Mouse (Mus musculus) liver, embryonic 12.5 days (tissue): ENCODE measurements around the gene F12. TPM values are rescaled to one million over a fixed set of nuclear protein-coding genes. Genes with fewer than 3 reads are reported as not detected.

Source experiments
- ATAC-seq: fragments of 200-750 bp; cut with Nextera tagmentation; 2 replicates; pipeline ENCODE4 v1.8.0; 2017; ENCODE audit warnings: moderate number of reproducible peaks, mild to moderate bottlenecking, moderate library complexity
- H3K27ac ChIP-seq: fragments of 300-500 bp; sonication (generic); 2 replicates; pipeline ENCODE4 v1.5.1; 2016; ENCODE audit warnings: mild to moderate bottlenecking
- H3K27me3 ChIP-seq: fragments of 300-500 bp; sonication (generic); replicated peaks from 2 replicates; pipeline ENCODE4 v1.6.1; 2016; ENCODE audit warnings: mild to moderate bottlenecking, moderate library complexity
- H3K36me3 ChIP-seq: fragments of 300-500 bp; sonication (generic); 2 replicates; pipeline ENCODE4 v1.6.1; 2016; ENCODE audit warnings: mild to moderate bottlenecking, moderate library complexity
- H3K4me1 ChIP-seq: fragments of 300-500 bp; sonication (generic); 2 replicates; pipeline ENCODE4 v1.6.1; 2016
- H3K4me2 ChIP-seq: fragments of 300-500 bp; sonication (generic); 2 replicates; pipeline ENCODE4 v1.6.1; 2016; ENCODE audit warnings: mild to moderate bottlenecking, moderate library complexity
- H3K4me3 ChIP-seq: fragments of 300-500 bp; sonication (generic); 2 replicates; pipeline ENCODE4 v1.5.1; 2016; ENCODE audit warnings: mild to moderate bottlenecking, moderate library complexity
- H3K9ac ChIP-seq: fragments of 300-500 bp; sonication (generic); 2 replicates; pipeline ENCODE4 v1.6.1; 2016; ENCODE audit warnings: mild to moderate bottlenecking, moderate library complexity
- H3K9me3 ChIP-seq: fragments of 300-500 bp; sonication (generic); replicated peaks from 2 replicates; pipeline ENCODE4 v1.6.1; 2016; ENCODE audit warnings: mild to moderate bottlenecking, moderate library complexity
- WGBS: fragments of 180-500 bp; shearing (Covaris S2); methylation state at CpG from one replicate; pipeline ENCODE4 v1.1.7; 2016; ENCODE audit not compliant: insufficient replicate concordance; 5-methylcytosine and 5-hydroxymethylcytosine counted together
- polyA plus RNA-seq: library from polyadenylated mRNA; unstranded; fragments of >200 nt; fragmentation: Nextera tagmentation; extraction: Ambion mirVana; gene quantifications from 2 replicates; pipeline ENCODE4 v1.2.1, GENCODE M21; 2016

The F12 gene
- polyA plus RNA-seq, 1 experiment from 2014 or later = 57.0 TPM

DNA sequence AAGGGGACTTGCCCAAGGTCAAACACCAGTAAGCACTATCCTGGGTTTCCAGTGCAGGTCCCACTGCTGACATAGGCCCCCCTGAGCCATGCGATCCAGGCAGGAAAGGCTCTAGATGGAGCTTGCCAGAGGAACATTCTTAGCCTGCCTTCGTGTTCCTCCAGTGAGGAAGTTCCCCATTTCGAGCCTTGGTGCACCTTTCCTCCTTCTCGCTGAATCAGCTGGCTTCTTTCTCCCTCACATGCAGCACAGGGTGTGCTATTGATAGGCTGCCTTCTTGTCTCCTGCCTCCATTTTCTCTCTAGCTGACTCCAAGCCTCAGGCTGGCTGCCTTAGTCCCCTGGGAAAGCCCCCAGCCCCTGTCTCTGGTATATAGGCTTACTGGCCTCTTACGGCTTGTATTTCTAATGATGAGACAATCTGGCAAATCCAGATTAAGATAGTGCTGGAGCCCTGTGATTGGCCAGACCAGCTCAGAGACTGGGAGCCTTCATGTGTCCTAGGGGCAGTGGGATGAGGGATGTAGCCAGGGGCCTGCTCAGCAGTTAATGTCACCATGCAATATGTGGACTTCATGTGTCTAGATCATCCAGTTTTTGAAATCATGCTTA is 39.3 kb upstream of the F12 start:
- Histone ChIP-seq H3K9ac (no peak overlapping the region), H3K9me3 (no peaks in the 10 kb centered on the region), H3K27me3 (peaks cover 89% of the 10 kb centered on the region), H3K4me3 (no peak overlapping the region), H3K27ac (no peak overlapping the region), H3K36me3 (peaks cover 17% of the 10 kb centered on the region; the same call in 1 of the 2 replicates), H3K4me1 (peaks cover 18% of the 10 kb centered on the region), H3K4me2 (no peak overlapping the region)
- ATAC-seq = no peak
- 34% methylated on average over 5 of the region's 5 CpGs for WGBS

DNA sequence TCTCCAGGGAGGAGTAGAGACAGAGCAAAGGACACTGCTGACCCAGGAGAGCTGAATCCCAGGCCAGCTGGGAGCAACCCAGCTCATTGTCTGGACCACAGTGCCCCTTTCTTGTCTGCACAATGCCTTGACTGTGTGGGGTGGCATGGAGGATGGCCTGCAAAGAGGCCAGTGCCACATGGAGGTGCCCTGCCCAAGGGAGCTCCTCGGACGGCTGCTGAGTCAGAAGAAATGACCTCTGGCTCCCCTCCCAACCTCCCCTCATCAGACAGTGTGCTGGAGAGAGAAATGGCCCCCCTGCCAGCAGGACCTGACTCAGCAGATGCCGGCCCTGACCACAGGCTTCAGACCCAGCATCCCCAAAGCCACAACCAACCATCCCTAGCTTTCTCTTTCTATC is 38.6 kb upstream of the F12 start:
- Histone ChIP-seq H3K9ac (no peak overlapping the region), H3K9me3 (no peaks in the 10 kb centered on the region), H3K4me1 (peaks cover 17% of the 10 kb centered on the region), H3K27ac (no peak overlapping the region), H3K4me2 (no peak overlapping the region), H3K36me3 (peaks cover 24% of the 10 kb centered on the region), H3K27me3 (peaks cover 82% of the 10 kb centered on the region), H3K4me3 (no peak overlapping the region)
- no peak for ATAC-seq
- 24% methylated on average over 3 of the region's 3 CpGs for WGBS

DNA sequence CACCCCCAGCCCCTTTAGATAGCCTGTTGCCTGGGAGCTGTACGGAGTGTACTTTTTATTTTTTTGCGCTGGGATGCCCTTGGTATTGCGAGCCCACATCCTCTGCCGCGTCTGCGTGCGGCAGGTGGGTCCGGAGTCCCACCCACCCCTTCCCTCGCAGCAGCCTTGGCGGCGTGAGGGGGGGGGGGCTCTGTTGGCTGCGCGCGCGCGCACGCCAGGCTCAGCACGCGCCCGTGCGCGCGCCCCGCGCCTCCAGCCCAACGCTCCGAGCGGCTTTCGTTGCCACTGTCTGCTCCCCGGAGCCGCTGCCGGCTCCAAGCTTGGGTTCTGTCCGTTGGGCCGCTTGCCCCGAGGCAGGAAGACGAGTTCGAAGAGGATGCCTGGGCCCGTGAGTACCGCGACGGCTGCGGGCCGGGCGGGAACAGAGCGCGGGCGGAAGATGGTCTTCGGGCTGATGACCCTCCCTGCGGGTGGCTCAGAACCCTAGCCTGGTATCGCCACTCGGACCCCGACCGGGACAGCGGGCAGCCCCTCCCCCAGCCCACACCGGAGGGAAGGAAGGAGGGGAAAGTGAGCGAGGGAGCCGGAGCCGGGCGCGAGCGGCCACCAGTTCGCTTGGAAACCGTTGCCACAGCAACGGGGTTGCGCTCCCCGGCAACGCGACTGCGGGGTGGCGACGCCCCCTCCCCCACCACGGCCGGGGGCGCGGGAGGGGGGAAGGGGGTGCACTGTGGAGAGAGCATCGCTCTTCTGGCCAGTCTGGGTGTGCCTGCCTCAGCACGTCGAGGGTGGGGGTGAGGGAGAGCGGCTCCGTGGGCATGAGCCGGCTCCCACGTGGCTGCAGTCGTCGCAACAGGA is 37.7 kb upstream of the F12 start, which contains the start of gene Prr7:
TSS of gene Prr7 (plus strand) at position 241 of the 858 bp plus-strand sequence.
- ATAC-seq = peak; percentile 27; the same call in 1 of the 2 replicates
- Histone ChIP-seq H3K4me1 (peaks cover 17% of the 10 kb centered on the region), H3K4me2 (peak within 1 kb of the TSS; percentile 75), H3K9ac (peak within 1 kb of the TSS; percentile 42), H3K4me3 (peak within 1 kb of the TSS; percentile 53), H3K9me3 (no peaks in the 10 kb centered on the region), H3K36me3 (peaks cover 34% of the 10 kb centered on the region), H3K27me3 (peaks cover 72% of the 10 kb centered on the region), H3K27ac (no peak within 1 kb of the TSS)
- 2% methylated on average over 83 of the region's 84 CpGs for WGBS

DNA sequence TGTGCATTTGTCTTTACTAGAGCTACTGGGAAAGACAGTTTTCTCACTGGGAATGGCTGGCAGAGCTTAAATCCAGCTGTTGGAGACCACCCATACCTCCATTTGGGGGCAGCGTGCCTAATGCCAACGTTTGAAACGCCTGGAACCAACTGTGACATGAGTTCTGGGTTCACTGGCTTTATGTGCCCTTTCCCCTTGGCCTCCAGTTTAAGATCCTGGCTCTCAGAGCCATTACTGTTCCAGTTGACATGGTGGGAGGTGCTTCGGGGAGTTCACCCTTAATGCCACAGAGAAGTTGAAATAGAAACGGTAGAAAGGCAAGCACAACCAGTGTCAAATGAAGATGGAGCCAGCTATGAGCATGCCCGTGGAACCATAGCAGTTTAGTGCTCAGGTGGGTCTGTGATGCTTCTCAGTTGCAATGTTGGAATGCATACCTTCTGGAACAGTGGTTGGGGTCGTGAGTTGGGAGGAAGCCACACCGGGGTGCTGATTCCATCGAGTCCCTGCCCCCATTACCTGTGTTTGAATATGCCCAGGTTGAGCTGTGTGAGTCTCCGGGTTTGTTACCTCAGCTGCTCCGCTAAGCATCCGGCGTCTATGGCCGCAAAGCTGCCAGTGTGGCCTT is 36.9 kb upstream of the F12 start:
- peaks cover 65% of the 10 kb centered on the region for H3K27me3 ChIP-seq
- peaks cover 41% of the 10 kb centered on the region for H3K36me3 ChIP-seq
- H3K9ac ChIP-seq = 0 out of 2 replicates have a peak overlapping the region, but pooled peaks have one; percentile 42
- peak overlapping the region; percentile 75 for H3K4me2 ChIP-seq
- ATAC-seq = no peak
- H3K4me3 ChIP-seq = peak overlapping the region; percentile 53
- 17% methylated on average over 14 of the region's 14 CpGs for WGBS
- H3K4me1 ChIP-seq = peaks cover 17% of the 10 kb centered on the region
- H3K9me3 ChIP-seq = no peaks in the 10 kb centered on the region
- no peak overlapping the region for H3K27ac ChIP-seq

DNA sequence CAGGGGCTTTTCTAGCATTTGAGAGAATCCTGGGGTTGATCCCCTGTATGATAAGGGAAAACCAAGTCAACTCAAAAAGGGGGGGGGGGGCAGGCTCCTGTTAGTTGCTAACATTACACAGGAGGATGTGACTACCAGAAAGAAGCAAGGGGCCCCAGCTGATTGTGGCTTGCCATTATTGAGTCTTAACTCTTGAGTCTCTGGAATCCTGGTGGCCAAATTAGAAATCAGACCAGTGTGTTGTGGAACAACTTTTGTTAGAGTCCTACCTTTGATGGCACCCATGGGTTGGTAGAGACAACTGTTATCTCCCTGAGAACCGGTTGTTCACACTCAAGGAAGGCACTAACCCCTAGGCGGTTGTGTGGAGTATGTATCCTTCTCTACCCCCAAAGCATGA is 36.4 kb upstream of the F12 start:
- Histone ChIP-seq H3K36me3 (peaks cover 47% of the 10 kb centered on the region), H3K4me3 (no peak overlapping the region), H3K27me3 (peaks cover 60% of the 10 kb centered on the region), H3K27ac (no peak overlapping the region), H3K4me2 (0 out of 2 replicates have a peak overlapping the region, but pooled peaks have one; percentile 75), H3K4me1 (peaks cover 17% of the 10 kb centered on the region), H3K9me3 (no peaks in the 10 kb centered on the region), H3K9ac (no peak overlapping the region)
- WGBS = 40% methylated on average over 2 of the region's 2 CpGs
- ATAC-seq = no peak

DNA sequence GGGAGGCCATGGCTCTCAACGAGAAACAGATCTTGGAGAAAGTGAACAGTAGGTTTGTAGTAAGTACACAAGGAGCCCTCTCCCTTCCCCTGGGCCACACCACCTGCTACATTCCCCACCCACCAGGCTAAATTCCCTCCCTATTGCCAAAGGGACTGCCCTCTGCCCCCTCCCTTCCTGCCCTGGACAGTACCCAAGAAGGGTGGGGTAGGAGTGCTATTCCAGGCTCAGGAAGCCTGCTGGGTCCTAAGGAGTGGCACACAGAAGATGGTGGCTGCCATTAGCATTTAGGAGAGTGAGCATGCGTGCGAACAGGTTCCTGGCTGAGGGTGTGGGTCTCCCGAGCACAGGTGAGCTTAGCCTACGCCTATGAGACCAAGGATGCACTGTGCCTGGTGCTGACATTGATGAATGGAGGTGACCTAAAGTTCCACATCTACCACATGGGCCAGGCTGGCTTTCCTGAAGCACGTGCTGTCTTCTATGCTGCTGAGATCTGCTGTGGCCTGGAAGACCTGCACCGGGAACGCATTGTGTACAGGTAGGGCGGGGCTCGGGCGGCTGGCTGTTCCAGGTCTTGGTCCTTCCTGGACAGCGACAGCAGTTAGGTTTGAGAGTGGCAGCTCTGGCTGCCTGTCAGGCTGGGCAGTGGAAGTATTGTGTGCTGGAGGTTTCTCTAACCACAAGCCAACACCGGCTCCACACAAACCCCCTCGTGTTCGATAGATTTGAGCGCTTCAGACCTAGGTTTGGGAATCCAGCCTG is 25.4 kb upstream of the F12 start:
- 89% methylated on average over 16 of the region's 16 CpGs for WGBS
- no peak overlapping the region for H3K4me3 ChIP-seq
- peaks cover 32% of the 10 kb centered on the region for H3K4me1 ChIP-seq
- peaks cover 95% of the 10 kb centered on the region for H3K36me3 ChIP-seq
- no peak overlapping the region for H3K9ac ChIP-seq
- no peaks in the 10 kb centered on the region for H3K9me3 ChIP-seq
- no peaks in the 10 kb centered on the region for H3K27me3 ChIP-seq
- no peak overlapping the region for H3K27ac ChIP-seq
- ATAC-seq = no peak
- no peak overlapping the region for H3K4me2 ChIP-seq

DNA sequence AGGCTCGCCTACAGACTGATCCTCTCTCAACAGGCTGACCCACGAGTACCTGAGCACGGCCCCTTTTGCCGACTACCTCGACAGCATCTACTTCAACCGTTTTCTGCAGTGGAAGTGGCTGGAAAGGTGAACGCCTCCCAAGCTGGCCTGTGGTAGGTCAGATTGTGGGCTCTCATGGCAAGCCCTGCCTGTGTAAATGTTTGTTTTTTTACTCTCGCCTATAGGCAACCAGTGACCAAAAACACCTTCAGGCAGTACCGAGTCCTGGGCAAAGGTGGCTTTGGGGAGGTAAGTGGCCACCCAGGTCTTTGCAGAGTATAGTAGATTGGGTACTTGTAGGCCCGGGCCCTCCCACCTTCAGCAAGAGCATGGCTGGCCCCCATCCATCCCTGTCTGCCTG is 24.7 kb upstream of the F12 start:
- no peak for ATAC-seq
- WGBS = 82% methylated on average over 10 of the region's 10 CpGs
- H3K4me1 ChIP-seq = peaks cover 38% of the 10 kb centered on the region
- H3K9me3 ChIP-seq = no peaks in the 10 kb centered on the region
- no peak overlapping the region for H3K4me2 ChIP-seq
- H3K9ac ChIP-seq = no peak overlapping the region
- peaks cover 88% of the 10 kb centered on the region for H3K36me3 ChIP-seq
- H3K4me3 ChIP-seq = no peak overlapping the region
- no peaks in the 10 kb centered on the region for H3K27me3 ChIP-seq
- no peak overlapping the region for H3K27ac ChIP-seq

DNA sequence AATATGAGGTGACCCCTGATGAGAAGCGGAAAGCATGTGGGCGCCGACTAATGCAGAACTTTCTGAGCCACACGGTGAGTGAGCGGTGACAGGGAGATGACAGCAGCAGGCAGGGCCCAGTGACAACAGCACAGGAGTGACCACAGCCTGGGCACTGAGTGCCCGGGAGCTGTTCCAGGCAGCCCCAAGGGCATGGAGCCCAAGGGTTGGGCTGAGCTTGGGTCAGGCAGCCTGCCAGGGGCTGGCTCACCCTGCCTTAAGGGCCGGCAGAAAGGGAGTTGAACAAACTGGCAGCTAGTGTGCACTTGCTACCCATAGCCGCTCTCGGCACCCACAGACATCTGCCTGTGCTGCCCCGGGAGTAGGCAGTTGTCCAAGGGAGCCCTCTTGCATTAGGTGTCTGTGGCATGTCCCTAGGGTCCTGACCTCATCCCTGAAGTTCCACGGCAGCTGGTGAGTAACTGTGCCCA is 24.0 kb upstream of the F12 start:
- Histone ChIP-seq H3K4me1 (peaks cover 46% of the 10 kb centered on the region), H3K4me3 (no peak overlapping the region), H3K9ac (no peak overlapping the region), H3K9me3 (no peaks in the 10 kb centered on the region), H3K27me3 (no peaks in the 10 kb centered on the region), H3K36me3 (peaks cover 81% of the 10 kb centered on the region), H3K27ac (0 out of 2 replicates have a peak overlapping the region, but pooled peaks have one; percentile 25), H3K4me2 (no peak overlapping the region)
- 89% methylated on average over 11 of the region's 11 CpGs for WGBS
- no peak for ATAC-seq

DNA sequence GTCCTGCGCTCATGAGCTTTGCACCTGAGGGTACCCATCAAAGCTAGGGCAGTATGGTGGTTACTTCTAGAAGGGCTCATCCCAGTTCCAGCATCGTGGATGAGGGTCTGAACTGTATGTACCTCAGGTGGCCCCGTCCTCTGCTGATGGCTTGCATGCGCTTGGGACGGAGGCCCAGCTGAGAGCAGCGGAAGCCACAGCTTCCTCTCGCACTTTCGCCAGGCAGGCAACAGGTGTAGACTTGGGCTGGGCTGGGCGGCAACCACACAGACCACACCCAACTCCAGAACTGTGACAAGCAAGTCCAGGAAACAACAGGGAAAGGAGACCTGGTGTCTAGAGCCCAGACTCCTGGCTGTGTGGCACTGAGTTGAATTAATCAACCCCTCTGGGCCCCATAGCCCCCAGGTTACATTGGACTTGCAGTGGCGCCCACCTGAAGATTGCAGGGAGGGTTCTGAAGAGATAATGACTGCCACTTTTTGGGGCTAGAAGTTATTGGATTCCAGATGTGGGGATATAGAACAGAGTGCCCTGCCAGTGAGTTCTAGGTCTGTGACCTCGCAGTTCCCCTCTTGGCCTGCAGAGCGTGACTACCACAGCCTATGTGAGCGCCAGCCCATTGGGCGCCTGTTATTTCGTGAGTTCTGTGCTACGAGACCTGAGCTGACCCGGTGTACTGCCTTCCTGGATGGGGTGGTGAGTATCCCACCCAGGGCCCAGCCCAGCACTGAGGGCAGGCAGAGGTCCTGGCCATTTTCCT is 23.3 kb upstream of the F12 start:
- no peak overlapping the region for H3K4me3 ChIP-seq
- H3K27me3 ChIP-seq = no peaks in the 10 kb centered on the region
- no peaks in the 10 kb centered on the region for H3K9me3 ChIP-seq
- H3K4me2 ChIP-seq = no peak overlapping the region
- H3K4me1 ChIP-seq = peaks cover 46% of the 10 kb centered on the region
- peak overlapping the region; percentile 25; the same call in 1 of the 2 replicates for H3K27ac ChIP-seq
- H3K36me3 ChIP-seq = peaks cover 74% of the 10 kb centered on the region
- 70% methylated on average over 17 of the region's 17 CpGs for WGBS
- peak overlapping the region; percentile 0; the same call in 1 of the 2 replicates for H3K9ac ChIP-seq
- no peak for ATAC-seq

DNA sequence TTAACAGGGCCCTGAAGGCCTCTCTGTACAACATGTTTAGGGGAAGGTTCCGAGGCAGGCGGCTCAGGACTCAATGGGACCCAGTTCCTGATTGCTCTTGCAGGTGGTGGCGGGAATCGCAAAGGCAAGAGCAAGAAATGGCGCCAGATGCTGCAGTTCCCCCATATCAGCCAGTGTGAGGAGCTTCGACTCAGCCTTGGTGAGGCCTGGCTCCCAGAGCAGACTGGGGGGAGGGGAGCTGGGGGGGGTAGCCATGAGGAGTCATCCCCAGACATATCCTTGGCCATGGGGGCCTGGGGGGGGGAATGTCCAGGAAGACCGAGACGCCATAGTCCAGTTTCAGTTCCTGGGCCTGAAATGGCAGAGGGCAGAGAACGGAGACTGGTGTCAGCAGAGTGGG is 22.6 kb upstream of the F12 start:
- ATAC-seq = no peak
- Histone ChIP-seq H3K27ac (no peak overlapping the region), H3K4me3 (no peak overlapping the region), H3K4me1 (peaks cover 49% of the 10 kb centered on the region), H3K9ac (0 out of 2 replicates have a peak overlapping the region, but pooled peaks have one; percentile 14), H3K27me3 (no peaks in the 10 kb centered on the region), H3K9me3 (no peaks in the 10 kb centered on the region), H3K4me2 (no peak overlapping the region), H3K36me3 (peaks cover 67% of the 10 kb centered on the region)
- WGBS = 86% methylated on average over 9 of the region's 9 CpGs

DNA sequence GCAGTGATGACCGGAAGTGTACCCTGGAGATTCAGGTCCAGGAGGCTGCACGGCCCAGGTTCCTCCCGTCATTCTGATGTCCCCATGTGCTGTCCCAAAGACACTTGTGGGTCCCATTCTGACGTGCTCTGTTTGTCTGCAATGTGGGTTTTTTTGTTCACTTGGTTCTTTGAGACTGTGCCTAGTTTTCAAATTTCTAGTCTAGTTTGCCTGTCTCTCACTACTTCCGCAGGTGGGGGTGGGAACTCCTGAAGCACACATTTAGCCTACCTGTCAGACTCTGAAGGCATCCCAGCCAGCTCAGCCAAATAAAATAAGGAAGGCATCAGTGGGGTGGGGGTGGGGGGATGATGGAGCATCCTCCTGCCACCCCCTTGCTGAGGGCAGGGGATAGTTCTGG is 21.5 kb upstream of the F12 start:
- ATAC-seq = no peak
- no peak overlapping the region for H3K9ac ChIP-seq
- peaks cover 56% of the 10 kb centered on the region for H3K4me1 ChIP-seq
- H3K27ac ChIP-seq = peak overlapping the region; percentile 98; the same call in 1 of the 2 replicates
- no peak overlapping the region for H3K4me3 ChIP-seq
- peak overlapping the region; percentile 96; the same call in 1 of the 2 replicates for H3K4me2 ChIP-seq
- H3K9me3 ChIP-seq = no peaks in the 10 kb centered on the region
- H3K27me3 ChIP-seq = no peaks in the 10 kb centered on the region
- peaks cover 57% of the 10 kb centered on the region for H3K36me3 ChIP-seq
- WGBS = 90% methylated on average over 5 of the region's 5 CpGs
